Mouse (Mus musculus) lung, adult 2 months (tissue): Measurements from ENCODE around the gene Arhgap8.

ENCODE experiments used
- CTCF ChIP-seq: fragments of 200-500 bp; IDR thresholded peaks from 2 replicates; pipeline ENCODE4 v1.5.1; 2011; ENCODE audit warnings: mild to moderate bottlenecking, low read length, control low read depth; ENCODE audit not compliant: insufficient read depth
- POLR2A ChIP-seq: fragments of 200-500 bp; IDR thresholded peaks from 2 replicates; pipeline ENCODE4 v1.6.1; 2011; ENCODE audit warnings: low read depth, mild to moderate bottlenecking, control low read depth, low read length, borderline replicate concordance; ENCODE audit errors: extremely low read depth

GRCm38 (mm10) chr15:84670657-84671055, 49.2 kb upstream of the Arhgap8 start:
- TF ChIP-seq CTCF (no peak), POLR2A (no peak)
